Mouse (Mus musculus): ENCODE data around the gene Prickle3.

DNA sequence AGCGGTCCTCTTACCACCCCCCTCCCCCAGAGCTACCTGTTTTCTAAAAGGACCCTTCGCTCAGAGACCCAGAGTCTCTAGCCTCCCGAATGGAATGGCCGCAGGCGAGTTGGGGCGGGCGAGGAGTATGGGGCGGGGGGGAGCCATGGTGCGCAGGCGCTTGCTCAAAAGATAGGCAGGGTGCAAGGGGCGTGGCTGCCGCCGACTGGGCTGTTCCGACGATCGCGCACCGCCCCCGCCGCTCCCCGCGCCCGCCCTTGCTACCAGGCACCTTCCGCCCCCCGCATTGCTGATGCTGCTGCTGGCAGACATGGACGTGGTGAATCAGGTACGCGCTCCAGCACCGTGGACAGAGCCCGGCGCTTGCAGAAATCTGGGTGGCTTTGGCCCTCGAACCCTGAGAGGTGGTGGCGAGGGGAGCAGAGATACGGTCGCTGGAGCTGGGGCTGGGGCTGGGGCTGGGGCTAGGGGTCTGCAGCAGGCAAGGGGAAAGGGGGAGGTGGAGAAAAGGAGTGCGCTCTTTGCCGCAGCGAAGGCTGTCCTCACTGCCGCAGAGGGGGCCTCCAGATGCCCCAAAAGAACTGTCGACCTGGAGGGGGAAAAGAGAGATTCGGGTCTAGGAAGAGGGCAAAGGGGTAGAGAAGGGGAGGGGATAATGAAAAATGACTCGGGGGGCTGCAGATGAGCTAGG, 18.5 kb upstream of the Prickle3 start, which contains the start of gene Syp:
- TF ChIP-seq POLR2A (IDR thresholded peaks at IDR 0.05; ENCODE audit: borderline replicate concordance, control insufficient read depth, low read depth, low read length) (no peak), CTCF (IDR thresholded peaks at IDR 0.05; ENCODE audit: control insufficient read depth, insufficient read depth, low read length) (no peak)
